Mouse (Mus musculus): ENCODE data around the gene Rasgrp2. TPM values are rescaled to one million over a fixed set of nuclear protein-coding genes. Genes with fewer than 3 reads are reported as not detected.

Rasgrp2 gene
- 16.9 TPM for polyA plus RNA-seq (2015; fragmentation: Illumina TruSeq; extraction: RNeasy Lipid Tissue Mini Kit (QIAGEN cat#74804); ENCODE audit: insufficient read depth, low read depth, low replicate concordance)

DNA sequence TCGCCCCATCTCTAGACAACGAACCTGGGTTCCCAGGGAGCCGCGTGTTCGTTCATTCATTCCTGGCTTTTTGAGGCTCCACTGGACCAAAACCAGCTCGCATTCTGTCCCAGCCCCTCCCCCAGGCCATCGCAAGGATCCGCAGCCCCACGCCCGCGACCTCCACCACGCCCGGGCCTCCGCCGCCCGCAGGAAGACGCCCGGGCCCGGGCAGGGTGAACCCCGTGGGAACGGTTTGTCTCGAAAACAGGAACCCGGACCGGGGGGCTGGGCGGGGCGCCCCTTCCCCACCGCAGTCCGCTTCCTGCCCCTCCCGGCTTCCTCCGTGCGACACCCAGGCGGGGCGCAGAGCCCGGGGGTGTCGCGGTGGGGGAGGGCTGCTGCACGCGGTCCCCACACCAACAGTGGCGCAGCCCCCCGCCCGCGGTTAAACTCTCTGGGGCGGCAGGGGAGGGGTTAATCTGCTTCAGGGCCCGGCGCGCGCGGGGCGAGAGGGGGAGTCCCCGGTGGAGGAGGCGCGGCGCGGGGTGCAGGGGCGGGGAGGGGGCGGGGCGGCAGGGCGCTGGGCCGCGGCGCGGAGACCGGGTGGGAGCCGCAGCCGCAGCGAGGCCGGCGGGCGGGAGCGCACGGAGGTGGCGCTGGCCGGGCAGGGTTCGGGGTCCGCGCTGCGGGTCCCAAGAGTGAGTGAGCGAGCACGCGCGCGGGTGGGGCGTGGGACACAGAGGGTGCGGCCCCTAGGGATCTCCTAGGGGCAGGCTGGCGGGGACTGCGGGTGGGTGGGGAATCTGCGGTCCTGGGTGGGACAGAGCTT lies at the start of gene Rasgrp2:
Rasgrp2 (plus strand) TSS at position 56 of the 811 bp plus-strand sequence.

DNA sequence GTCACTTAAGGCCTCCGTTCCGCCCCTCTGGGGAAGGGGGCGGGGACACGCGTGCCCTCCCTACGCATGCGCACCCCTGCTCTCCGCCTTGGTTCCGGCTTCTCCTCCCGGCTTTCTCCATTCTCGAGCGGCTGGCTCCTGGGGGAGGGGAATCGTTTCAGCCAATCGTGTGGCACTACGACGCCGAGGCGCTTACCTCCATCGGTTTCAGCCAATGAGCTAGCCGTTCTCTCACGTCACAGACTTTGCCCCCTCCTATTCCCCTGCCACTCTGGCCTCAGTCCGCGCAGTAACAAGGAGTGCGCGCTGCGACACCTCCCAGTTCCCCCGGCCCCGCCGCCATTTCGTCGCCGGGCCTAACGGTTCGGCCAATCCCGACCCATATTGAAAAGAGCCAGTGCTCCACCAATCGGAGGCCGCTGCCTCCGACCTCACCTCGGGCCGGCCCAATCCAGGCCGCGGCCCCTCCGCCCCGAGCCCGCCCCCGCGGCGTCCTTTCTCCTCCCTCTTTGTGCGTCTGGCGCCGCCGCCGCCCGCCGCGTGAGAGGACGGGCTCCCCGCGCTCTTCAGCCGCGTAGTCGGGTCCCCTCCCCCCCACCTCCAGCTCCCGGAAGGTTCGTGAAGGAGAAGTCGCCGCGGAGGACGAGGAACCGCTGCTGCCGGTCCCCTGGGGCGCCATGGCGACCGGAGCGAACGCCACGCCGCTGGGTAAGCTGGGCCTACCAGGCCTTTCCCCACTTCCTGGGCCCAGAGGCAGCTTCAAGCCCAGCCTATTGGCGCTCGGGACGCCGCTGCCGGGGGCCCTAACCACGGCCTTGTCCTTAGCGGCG lies 35.5 kb upstream of the Rasgrp2 start, which contains the start of gene Sf1:
Sf1 (plus strand) TSS at position 280 of the 830 bp plus-strand sequence.

DNA sequence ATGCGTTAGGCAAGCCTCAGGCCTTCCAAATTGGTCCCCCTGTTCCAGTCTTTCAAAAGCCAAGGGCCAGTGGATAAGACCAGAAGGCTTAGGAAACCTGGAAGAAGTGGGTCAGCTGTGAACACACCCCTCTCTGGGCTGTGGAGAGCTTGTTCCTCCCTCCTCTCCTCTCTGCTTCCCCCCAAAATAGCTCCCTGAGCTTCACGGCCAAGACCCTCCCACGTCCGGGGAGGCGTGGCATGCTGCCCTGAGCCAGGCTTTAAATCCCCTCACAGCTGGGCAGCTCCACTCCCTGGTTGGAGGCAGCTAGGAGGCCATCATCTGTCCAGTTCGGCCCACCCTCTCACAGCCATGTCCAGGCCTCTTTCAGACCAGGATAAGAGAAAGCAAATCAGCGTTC lies 15.0 kb upstream of the Rasgrp2 start, which contains the start of gene Pygm:
Pygm (plus strand) TSS at position 272 of the 400 bp plus-strand sequence.

DNA sequence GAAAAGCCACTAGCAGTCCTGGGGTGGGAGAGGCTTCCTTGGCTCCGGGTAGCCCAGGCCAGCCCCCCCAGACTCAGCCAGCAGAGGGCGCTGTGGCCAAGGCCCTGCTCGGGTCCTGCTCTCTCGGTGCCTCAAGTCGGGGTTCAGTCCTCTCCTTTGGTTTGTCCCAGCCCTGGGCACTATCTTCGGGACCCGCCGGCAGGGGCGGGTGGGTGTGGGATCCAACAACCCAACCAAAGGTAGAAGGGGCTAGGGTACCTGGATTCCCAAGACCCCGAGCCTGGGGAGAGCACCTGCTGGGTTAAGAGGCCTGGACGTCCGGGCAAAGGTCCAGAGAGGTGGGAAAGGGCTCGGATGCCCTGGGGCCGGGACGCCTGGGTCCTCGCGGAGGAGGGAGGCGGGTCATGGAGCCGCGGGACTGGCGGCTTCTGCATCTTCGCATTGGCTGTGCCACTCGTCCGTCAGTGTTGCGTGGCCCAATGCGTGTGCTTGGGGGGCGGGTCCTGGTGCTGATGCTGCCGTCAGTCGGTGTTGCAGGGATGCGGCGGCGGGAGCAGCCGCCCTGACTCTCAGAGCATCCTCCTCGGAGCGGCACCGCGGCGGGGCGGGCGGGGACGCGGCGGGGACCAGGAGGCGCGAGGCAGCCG lies 19.2 kb downstream of the Rasgrp2 start, which contains the start of gene Nrxn2:
Nrxn2 (plus strand) TSS at position 499 of the 647 bp plus-strand sequence.

Other genes starting within 250 kb of the Rasgrp2 start
- not detected for gene Majin, start 215.0 kb upstream of the Rasgrp2 start, polyA plus RNA-seq (2015; fragmentation: Illumina TruSeq; extraction: RNeasy Lipid Tissue Mini Kit (QIAGEN cat#74804); ENCODE audit: insufficient read depth, low read depth, low replicate concordance)
- gene Gpha2, start 173.0 kb upstream of the Rasgrp2 start, polyA plus RNA-seq (2015; fragmentation: Illumina TruSeq; extraction: RNeasy Lipid Tissue Mini Kit (QIAGEN cat#74804); ENCODE audit: insufficient read depth, low read depth, low replicate concordance): not detected
- gene Ppp2r5b, start 163.5 kb upstream of the Rasgrp2 start, polyA plus RNA-seq (2015; fragmentation: Illumina TruSeq; extraction: RNeasy Lipid Tissue Mini Kit (QIAGEN cat#74804); ENCODE audit: insufficient read depth, low read depth, low replicate concordance): 8.9 TPM
- 8.4 TPM for gene Atg2a, start 157.7 kb upstream of the Rasgrp2 start, polyA plus RNA-seq (2015; fragmentation: Illumina TruSeq; extraction: RNeasy Lipid Tissue Mini Kit (QIAGEN cat#74804); ENCODE audit: insufficient read depth, low read depth, low replicate concordance)
- gene Ehd1, start 122.6 kb upstream of the Rasgrp2 start, polyA plus RNA-seq (2015; fragmentation: Illumina TruSeq; extraction: RNeasy Lipid Tissue Mini Kit (QIAGEN cat#74804); ENCODE audit: insufficient read depth, low read depth, low replicate concordance): 9.0 TPM
- gene Cdc42bpg, start 92.9 kb upstream of the Rasgrp2 start, polyA plus RNA-seq (2015; fragmentation: Illumina TruSeq; extraction: RNeasy Lipid Tissue Mini Kit (QIAGEN cat#74804); ENCODE audit: insufficient read depth, low read depth, low replicate concordance): 20.5 TPM
- gene Men1, start 64.4 kb upstream of the Rasgrp2 start, polyA plus RNA-seq (2015; fragmentation: Illumina TruSeq; extraction: RNeasy Lipid Tissue Mini Kit (QIAGEN cat#74804); ENCODE audit: insufficient read depth, low read depth, low replicate concordance): 16.3 TPM
- gene Map4k2, start 58.2 kb upstream of the Rasgrp2 start, polyA plus RNA-seq (2015; fragmentation: Illumina TruSeq; extraction: RNeasy Lipid Tissue Mini Kit (QIAGEN cat#74804); ENCODE audit: insufficient read depth, low read depth, low replicate concordance): 23.5 TPM
- 54.5 TPM for gene Sf1, start 35.6 kb upstream of the Rasgrp2 start, polyA plus RNA-seq (2015; fragmentation: Illumina TruSeq; extraction: RNeasy Lipid Tissue Mini Kit (QIAGEN cat#74804); ENCODE audit: insufficient read depth, low read depth, low replicate concordance)
- gene Pygm, start 14.9 kb upstream of the Rasgrp2 start, polyA plus RNA-seq (2015; fragmentation: Illumina TruSeq; extraction: RNeasy Lipid Tissue Mini Kit (QIAGEN cat#74804); ENCODE audit: insufficient read depth, low read depth, low replicate concordance): 5.7 TPM
- 1.6 TPM for gene Nrxn2, start 19.4 kb downstream of the Rasgrp2 start, polyA plus RNA-seq (2015; fragmentation: Illumina TruSeq; extraction: RNeasy Lipid Tissue Mini Kit (QIAGEN cat#74804); ENCODE audit: insufficient read depth, low read depth, low replicate concordance)
- not detected for gene Slc22a12, start 143.7 kb downstream of the Rasgrp2 start, polyA plus RNA-seq (2015; fragmentation: Illumina TruSeq; extraction: RNeasy Lipid Tissue Mini Kit (QIAGEN cat#74804); ENCODE audit: insufficient read depth, low read depth, low replicate concordance)

All from pancreas, adult 10 weeks (tissue).